Mouse (Mus musculus): ENCODE data around the gene Ankle2. TPM values are rescaled to one million over a fixed set of nuclear protein-coding genes. Genes with fewer than 3 reads are reported as not detected.

Gene Ankle2
- polyA plus RNA-seq (2016; fragmentation: Nextera tagmentation; extraction: Ambion mirVana) = 30.9 and 31.2 TPM in 2 replicates

GRCm38 (mm10) chr5:110230780-110231461 lies at the start of gene Ankle2:
Ankle2 (plus strand) TSS chr5:110231004.
- no peaks in the 10 kb centered on the region for H3K9me3 ChIP-seq (replicated peaks)
- WGBS = under 1% methylated on average over 81 of the region's 81 CpGs
- H3K27me3 ChIP-seq (ENCODE audit: low read depth, poor library complexity, severe bottlenecking) = no peaks in the 10 kb centered on the region
- peaks cover 22% of the 10 kb centered on the region for H3K4me1 ChIP-seq
- peaks cover 32% of the 10 kb centered on the region for H3K36me3 ChIP-seq
- peak within 1 kb of the TSS; percentile 97 for H3K4me3 ChIP-seq
- DNase-seq (ENCODE audit: low spot score) = peak; percentile 94
- peak within 1 kb of the TSS; percentile 95 for H3K27ac ChIP-seq (replicated peaks)

DNA sequence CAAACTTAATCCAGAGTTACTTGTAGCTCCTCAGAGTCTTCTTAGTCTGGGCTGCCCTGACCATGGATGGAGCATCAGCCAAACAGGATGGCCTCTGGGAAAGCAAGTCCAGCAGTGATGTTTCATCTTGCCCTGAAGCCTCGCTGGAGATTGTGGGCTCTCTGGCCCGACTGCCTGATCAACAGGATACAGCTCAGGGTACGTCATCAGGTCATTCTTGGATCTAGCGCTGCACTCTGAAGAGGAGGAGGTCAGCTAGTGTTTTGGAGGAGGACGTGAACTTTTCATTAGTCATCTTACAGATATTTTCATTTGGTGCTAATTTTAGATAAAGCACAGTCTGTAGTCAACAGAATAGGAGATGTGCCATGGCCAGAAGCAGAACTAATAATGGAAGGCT lies 49.1 kb upstream of the Ankle2 start:
- Histone ChIP-seq H3K27ac (replicated peaks) (no peak overlapping the region), H3K9me3 (replicated peaks) (no peaks in the 10 kb centered on the region), H3K4me3 (no peak overlapping the region), H3K4me1 (peaks cover 12% of the 10 kb centered on the region), H3K36me3 (peaks cover 48% of the 10 kb centered on the region), H3K27me3 (ENCODE audit: low read depth, poor library complexity, severe bottlenecking) (no peaks in the 10 kb centered on the region)
- WGBS = 91% methylated on average over 5 of the region's 5 CpGs
- DNase-seq (ENCODE audit: low spot score) = no peak

GRCm38 (mm10) chr5:110203164-110203895 lies 27.5 kb upstream of the Ankle2 start:
- WGBS = 91% methylated on average over 10 of the region's 10 CpGs
- peaks cover 86% of the 10 kb centered on the region for H3K36me3 ChIP-seq

DNA sequence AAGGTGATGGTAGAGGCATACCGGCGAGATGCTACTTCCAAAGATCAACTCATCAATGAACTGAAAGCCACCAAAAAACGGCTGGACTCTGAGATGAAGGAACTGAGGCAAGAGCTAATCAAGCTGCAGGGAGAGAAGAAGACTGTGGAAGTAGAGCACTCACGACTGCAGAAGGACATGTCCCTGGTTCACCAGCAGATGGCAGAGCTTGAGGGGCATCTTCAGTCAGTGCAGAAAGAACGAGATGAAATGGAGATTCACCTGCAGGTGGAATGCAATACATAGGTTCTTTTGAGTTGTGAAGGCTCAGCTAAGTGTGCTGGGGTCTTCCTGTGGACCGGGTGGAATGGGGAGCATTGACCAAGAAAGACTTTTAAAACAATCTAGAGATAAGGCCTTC lies 26.0 kb upstream of the Ankle2 start:
- H3K27me3 ChIP-seq (ENCODE audit: low read depth, poor library complexity, severe bottlenecking) = no peaks in the 10 kb centered on the region
- peaks cover 99% of the 10 kb centered on the region for H3K36me3 ChIP-seq
- H3K4me3 ChIP-seq = no peak overlapping the region
- 80% methylated on average over 6 of the region's 6 CpGs for WGBS
- no peaks in the 10 kb centered on the region for H3K9me3 ChIP-seq (replicated peaks)
- no peaks in the 10 kb centered on the region for H3K4me1 ChIP-seq
- H3K27ac ChIP-seq (replicated peaks) = no peak overlapping the region
- no peak for DNase-seq (ENCODE audit: low spot score)

More at GRCm38 (mm10) chr5:110203164-110203895, 27.5 kb upstream of the Ankle2 start:
- DNase-seq (ENCODE audit: low spot score) = no peak
- H3K27ac ChIP-seq (replicated peaks) = no peak overlapping the region
- H3K4me1 ChIP-seq = no peaks in the 10 kb centered on the region
- no peaks in the 10 kb centered on the region for H3K9me3 ChIP-seq (replicated peaks)
- no peaks in the 10 kb centered on the region for H3K27me3 ChIP-seq (ENCODE audit: low read depth, poor library complexity, severe bottlenecking)
- H3K4me3 ChIP-seq = no peak overlapping the region

GRCm38 (mm10) chr5:110211312-110211711 lies 19.5 kb upstream of the Ankle2 start:
- H3K4me3 ChIP-seq = no peak overlapping the region
- DNase-seq (ENCODE audit: low spot score) = no peak
- WGBS = 81% methylated on average over 2 of the region's 2 CpGs
- no peaks in the 10 kb centered on the region for H3K27me3 ChIP-seq (ENCODE audit: low read depth, poor library complexity, severe bottlenecking)
- H3K4me1 ChIP-seq = no peaks in the 10 kb centered on the region
- no peaks in the 10 kb centered on the region for H3K9me3 ChIP-seq (replicated peaks)
- H3K27ac ChIP-seq (replicated peaks) = no peak overlapping the region
- peaks cover 98% of the 10 kb centered on the region for H3K36me3 ChIP-seq

DNA sequence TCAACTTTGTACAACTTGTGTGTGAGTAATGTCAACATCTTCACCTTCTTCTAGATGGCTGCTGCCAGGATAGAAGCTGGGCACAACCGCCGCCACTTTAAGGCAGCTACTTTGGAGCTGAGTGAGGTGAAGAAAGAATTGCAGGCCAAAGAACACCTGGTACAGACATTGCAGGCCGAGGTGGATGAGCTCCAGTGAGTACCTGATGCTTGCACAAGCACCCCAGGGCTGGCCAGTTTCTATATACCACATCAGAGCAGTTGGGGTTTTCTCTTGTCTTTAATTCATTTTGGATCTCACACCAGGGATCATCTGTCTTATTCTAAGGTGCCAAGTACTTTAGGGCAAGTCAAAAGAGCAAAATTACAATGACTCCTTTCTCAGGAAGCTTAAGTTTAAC lies 14.0 kb upstream of the Ankle2 start:
- no peaks in the 10 kb centered on the region for H3K4me1 ChIP-seq
- H3K27me3 ChIP-seq (ENCODE audit: low read depth, poor library complexity, severe bottlenecking) = no peaks in the 10 kb centered on the region
- DNase-seq (ENCODE audit: low spot score) = no peak
- H3K4me3 ChIP-seq = no peak overlapping the region
- H3K27ac ChIP-seq (replicated peaks) = no peak overlapping the region
- WGBS = 89% methylated on average over 3 of the region's 3 CpGs
- peaks cover 98% of the 10 kb centered on the region for H3K36me3 ChIP-seq
- H3K9me3 ChIP-seq (replicated peaks) = no peaks in the 10 kb centered on the region

- Histone ChIP-seq H3K27me3 (ENCODE audit: low read depth, poor library complexity, severe bottlenecking) (no peaks in the 10 kb centered on the region), H3K36me3 (peaks cover 91% of the 10 kb centered on the region), H3K27ac (replicated peaks) (no peak overlapping the region), H3K4me1 (no peaks in the 10 kb centered on the region), H3K9me3 (replicated peaks) (no peaks in the 10 kb centered on the region), H3K4me3 (no peak overlapping the region)
- 88% methylated on average over 4 of the region's 4 CpGs for WGBS
- DNase-seq (ENCODE audit: low spot score) = no peak
Measured at GRCm38 (mm10) chr5:110220331-110220730, 10.5 kb upstream of the Ankle2 start.

GRCm38 (mm10) chr5:110222757-110223156 lies 8.0 kb upstream of the Ankle2 start:
- no peaks in the 10 kb centered on the region for H3K27me3 ChIP-seq (ENCODE audit: low read depth, poor library complexity, severe bottlenecking)
- DNase-seq (ENCODE audit: low spot score) = no peak
- 89% methylated on average over 6 of the region's 6 CpGs for WGBS
- H3K36me3 ChIP-seq = peaks cover 80% of the 10 kb centered on the region
- H3K9me3 ChIP-seq (replicated peaks) = no peaks in the 10 kb centered on the region
- no peak overlapping the region for H3K4me3 ChIP-seq
- H3K4me1 ChIP-seq = no peaks in the 10 kb centered on the region
- no peak overlapping the region for H3K27ac ChIP-seq (replicated peaks)

- DNase-seq (ENCODE audit: low spot score) = no peak
- H3K4me1 ChIP-seq = peaks cover 4% of the 10 kb centered on the region
- H3K4me3 ChIP-seq = no peak overlapping the region
- H3K27ac ChIP-seq (replicated peaks) = no peak overlapping the region
- 86% methylated on average over 3 of the region's 3 CpGs for WGBS
- no peaks in the 10 kb centered on the region for H3K9me3 ChIP-seq (replicated peaks)
- peaks cover 59% of the 10 kb centered on the region for H3K36me3 ChIP-seq
- H3K27me3 ChIP-seq (ENCODE audit: low read depth, poor library complexity, severe bottlenecking) = no peaks in the 10 kb centered on the region
Measured at GRCm38 (mm10) chr5:110225056-110225455, 5.7 kb upstream of the Ankle2 start.

GRCm38 (mm10) chr5:110227336-110227883 lies 3.4 kb upstream of the Ankle2 start:
- no peak overlapping the region for H3K27ac ChIP-seq (replicated peaks)
- H3K9me3 ChIP-seq (replicated peaks) = no peaks in the 10 kb centered on the region
- 38% methylated on average over 1 of the region's 1 CpGs for WGBS
- no peak for DNase-seq (ENCODE audit: low spot score)
- peaks cover 35% of the 10 kb centered on the region for H3K36me3 ChIP-seq
- no peak overlapping the region for H3K4me3 ChIP-seq
- H3K4me1 ChIP-seq = peaks cover 16% of the 10 kb centered on the region
- no peaks in the 10 kb centered on the region for H3K27me3 ChIP-seq (ENCODE audit: low read depth, poor library complexity, severe bottlenecking)

- H3K36me3 ChIP-seq = peaks cover 26% of the 10 kb centered on the region
- WGBS = 15% methylated on average over 8 of the region's 8 CpGs
Measured at GRCm38 (mm10) chr5:110230401-110230779, 414 bp upstream of the Ankle2 start.

DNA sequence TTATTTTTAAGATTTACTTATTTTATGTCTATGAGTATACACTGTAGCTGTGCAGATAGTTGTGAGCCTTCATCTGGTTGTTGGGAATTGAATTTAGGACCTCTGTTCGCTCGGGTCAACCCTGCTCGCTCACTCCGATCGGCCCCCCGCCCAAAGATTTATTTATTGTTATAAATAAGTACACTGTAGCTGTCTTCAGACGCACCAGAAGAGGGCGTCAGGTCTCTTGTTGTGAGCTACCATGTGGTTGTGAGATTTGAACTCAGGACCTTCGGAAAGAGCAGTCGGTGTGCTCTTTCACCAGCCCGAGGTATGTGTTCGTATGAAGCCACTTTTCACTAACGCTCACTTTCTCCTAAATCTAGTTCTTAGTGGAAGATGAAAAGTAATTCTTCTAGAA lies 834 bp downstream of the Ankle2 start:
- Histone ChIP-seq H3K36me3 (peaks cover 37% of the 10 kb centered on the region), H3K4me1 (peaks cover 22% of the 10 kb centered on the region), H3K4me3 (peak overlapping the region; percentile 97), H3K27me3 (ENCODE audit: low read depth, poor library complexity, severe bottlenecking) (no peaks in the 10 kb centered on the region), H3K9me3 (replicated peaks) (no peaks in the 10 kb centered on the region), H3K27ac (replicated peaks) (peak overlapping the region; percentile 95)
- no peak for DNase-seq (ENCODE audit: low spot score)
- WGBS = 52% methylated on average over 13 of the region's 13 CpGs

More at GRCm38 (mm10) chr5:110230401-110230779, 414 bp upstream of the Ankle2 start:
- Histone ChIP-seq H3K4me1 (peaks cover 22% of the 10 kb centered on the region), H3K27ac (replicated peaks) (peak overlapping the region; percentile 95), H3K9me3 (replicated peaks) (no peaks in the 10 kb centered on the region), H3K4me3 (peak overlapping the region; percentile 97), H3K27me3 (ENCODE audit: low read depth, poor library complexity, severe bottlenecking) (no peaks in the 10 kb centered on the region)
- DNase-seq (ENCODE audit: low spot score) = no peak

DNA sequence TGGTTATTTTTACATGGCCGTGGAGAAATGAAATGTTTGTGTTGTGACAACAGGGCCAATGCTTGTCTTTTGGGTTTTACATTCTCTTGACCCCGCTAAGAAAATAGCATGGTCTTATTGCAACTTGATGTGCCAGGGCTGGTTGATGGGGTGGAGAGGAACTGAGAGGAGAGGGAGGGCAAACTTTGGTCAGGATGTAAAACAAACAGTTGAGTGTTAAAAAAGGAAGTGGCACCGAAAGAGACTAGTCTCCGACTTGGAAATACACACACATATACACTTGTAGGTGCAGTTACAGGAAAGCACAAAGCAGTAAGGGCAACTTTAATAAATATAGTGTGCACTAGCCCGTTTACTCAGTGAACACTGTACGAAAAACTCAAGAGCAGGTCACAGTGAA lies 1.5 kb downstream of the Ankle2 start:
- peaks cover 22% of the 10 kb centered on the region for H3K4me1 ChIP-seq
- no peaks in the 10 kb centered on the region for H3K9me3 ChIP-seq (replicated peaks)
- H3K27ac ChIP-seq (replicated peaks) = no peak overlapping the region
- peaks cover 39% of the 10 kb centered on the region for H3K36me3 ChIP-seq
- H3K27me3 ChIP-seq (ENCODE audit: low read depth, poor library complexity, severe bottlenecking) = no peaks in the 10 kb centered on the region
- DNase-seq (ENCODE audit: low spot score) = no peak
- no peak overlapping the region for H3K4me3 ChIP-seq
- WGBS = 92% methylated on average over 6 of the region's 6 CpGs

Data from midbrain, embryonic 10.5 days (tissue).